Mouse (Mus musculus) kidney, embryonic 15.5 days (tissue): ENCODE data around the gene Lag3. TPM values are rescaled to one million over a fixed set of nuclear protein-coding genes. Genes with fewer than 3 reads are reported as not detected.

Source experiments
- polyA plus RNA-seq: library from polyadenylated mRNA; unstranded; fragments of >200 nt; fragmentation: Nextera tagmentation; extraction: Ambion mirVana; gene quantifications from 2 replicates; pipeline ENCODE4 v1.2.1, GENCODE M21; 2015

The Lag3 gene
- polyA plus RNA-seq, 1 experiment from 2014 or later: 1.8 TPM

Other genes starting within 250 kb of the Lag3 start
- 77.4 and 80.4 TPM in 2 replicates for gene Lpcat3, start 248.7 kb downstream of the Lag3 start, polyA plus RNA-seq
- gene Emg1, start 199.5 kb downstream of the Lag3 start, polyA plus RNA-seq: 206 and 224 TPM in 2 replicates
- 401 and 402 TPM in 2 replicates for gene Phb2, start 199.4 kb downstream of the Lag3 start, polyA plus RNA-seq
- 12.5 and 13.3 TPM in 2 replicates for gene Ptpn6, start 173.0 kb downstream of the Lag3 start, polyA plus RNA-seq
- gene Grcc10, start 170.3 kb downstream of the Lag3 start, polyA plus RNA-seq: 516 and 519 TPM in 2 replicates
- not detected in 2 replicates for gene Gm45234, start 155.7 kb downstream of the Lag3 start, polyA plus RNA-seq
- 17.0 and 17.7 TPM in 2 replicates for gene Atn1, start 155.2 kb downstream of the Lag3 start, polyA plus RNA-seq
- 10.5 and 12.4 TPM in 2 replicates for gene Eno2, start 142.0 kb downstream of the Lag3 start, polyA plus RNA-seq
- 0.37 and 0.90 TPM in 2 replicates for gene Lrrc23, start 132.0 kb downstream of the Lag3 start, polyA plus RNA-seq
- gene Spsb2, start 103.0 kb downstream of the Lag3 start, polyA plus RNA-seq: 15.3 and 18.2 TPM in 2 replicates
- gene Tpi1, start 97.4 kb downstream of the Lag3 start, polyA plus RNA-seq: 717 and 755 TPM in 2 replicates
- gene Usp5, start 82.2 kb downstream of the Lag3 start, polyA plus RNA-seq: 149 and 175 TPM in 2 replicates
- gene Cdca3, start 82.2 kb downstream of the Lag3 start, polyA plus RNA-seq: 178 and 185 TPM in 2 replicates
- gene Gnb3, start 71.4 kb downstream of the Lag3 start, polyA plus RNA-seq: 1.1 and 2.9 TPM in 2 replicates
- 23.7 and 28.6 TPM in 2 replicates for gene P3h3, start 54.0 kb downstream of the Lag3 start, polyA plus RNA-seq
- 1.2 and 1.6 TPM in 2 replicates for gene Gpr162, start 47.7 kb downstream of the Lag3 start, polyA plus RNA-seq
- gene Cd4, start 23.5 kb downstream of the Lag3 start, polyA plus RNA-seq: 0.06 and 0.26 TPM in 2 replicates
- gene Ptms, start 8.4 kb upstream of the Lag3 start, polyA plus RNA-seq: 320 TPM in 2 replicates
- gene Mlf2, start 19.7 kb upstream of the Lag3 start, polyA plus RNA-seq: 357 and 385 TPM in 2 replicates
- gene Cops7a, start 53.8 kb upstream of the Lag3 start, polyA plus RNA-seq: 163 and 164 TPM in 2 replicates
- gene Pianp, start 85.0 kb upstream of the Lag3 start, polyA plus RNA-seq: 1.4 and 3.1 TPM in 2 replicates
- gene Zfp384, start 97.4 kb upstream of the Lag3 start, polyA plus RNA-seq: 16.1 and 17.8 TPM in 2 replicates
- 135 and 138 TPM in 2 replicates for gene Ing4, start 128.1 kb upstream of the Lag3 start, polyA plus RNA-seq
- gene Acrbp, start 138.0 kb upstream of the Lag3 start, polyA plus RNA-seq: 14.4 and 15.4 TPM in 2 replicates
- gene Lpar5, start 156.2 kb upstream of the Lag3 start, polyA plus RNA-seq: 0.33 and 0.55 TPM in 2 replicates
- gene Chd4, start 184.3 kb upstream of the Lag3 start, polyA plus RNA-seq: 99.2 and 100 TPM in 2 replicates
- gene Nop2, start 220.2 kb upstream of the Lag3 start, polyA plus RNA-seq: 65.0 and 69.0 TPM in 2 replicates
- gene Iffo1, start 233.5 kb upstream of the Lag3 start, polyA plus RNA-seq: 9.6 and 10.4 TPM in 2 replicates